8 mouse cellular contexts compared by ENCODE assay signal in genomic region chr2:94122182-94123041, GRCm38 (mm10). TPM values are rescaled to one million over a fixed set of nuclear protein-coding genes. Genes with fewer than 3 reads are reported as not detected.
DNase-seq lines count a peak whose midpoint lies in the region; ATAC-seq lines count a peak whose summit lies in the region.

No protein-coding gene starts in this region.

- no peaks in the 10 kb centered on the region for H3K27me3 ChIP-seq in kidney, embryonic 14.5 days (ENCODE audit: control insufficient read depth, insufficient read depth, low read length)
- H3K27me3 ChIP-seq in embryonic facial prominence, embryonic 12.5 days, result no peaks in the 10 kb centered on the region
- no peaks in the 10 kb centered on the region for H3K27me3 ChIP-seq in hindbrain, embryonic 11.5 days (ENCODE audit: control insufficient read depth, insufficient read depth, low read length)

- peaks cover 9% of the 10 kb centered on the region; the same call in 1 of the 2 replicates for H3K4me1 ChIP-seq in kidney, embryonic 14.5 days (ENCODE audit: control insufficient read depth, insufficient read depth, low read length)
- H3K4me1 ChIP-seq in embryonic facial prominence, embryonic 12.5 days, result peaks cover 11% of the 10 kb centered on the region
- no peaks in the 10 kb centered on the region for H3K4me1 ChIP-seq in hindbrain, embryonic 11.5 days (replicated peaks; ENCODE audit: control insufficient read depth, insufficient read depth, low read length)

- peak overlapping the region; percentile 6; the same call in 1 of the 2 replicates for H3K27ac ChIP-seq in kidney, embryonic 14.5 days (ENCODE audit: low read depth, low read length)
- H3K27ac ChIP-seq in embryonic facial prominence, embryonic 12.5 days, result peak overlapping the region; percentile 50
- peak overlapping the region; percentile 64 for H3K27ac ChIP-seq in hindbrain, embryonic 11.5 days (ENCODE audit: low read depth, low read length)

- H3K9me3 ChIP-seq in kidney, embryonic 14.5 days (ENCODE audit: control insufficient read depth, low read length), result no peaks in the 10 kb centered on the region
- H3K9me3 ChIP-seq in embryonic facial prominence, embryonic 12.5 days, result no peaks in the 10 kb centered on the region
- H3K9me3 ChIP-seq in hindbrain, embryonic 11.5 days (ENCODE audit: control insufficient read depth, low read length), result no peaks in the 10 kb centered on the region

- no peak for ATAC-seq in kidney, embryonic 14.5 days (ENCODE audit: low FRiP score, low TSS enrichment)
- ATAC-seq in embryonic facial prominence, embryonic 12.5 days (ENCODE audit: insufficient number of reproducible peaks, insufficient read depth, low FRiP score, low TSS enrichment), result no peak
- ATAC-seq in hindbrain, embryonic 11.5 days (ENCODE audit: low FRiP score), result peak; percentile 72

- 62% methylated on average over 7 of the region's 7 CpGs for WGBS in kidney, embryonic 14.5 days
- 49% methylated on average over 7 of the region's 7 CpGs for WGBS in embryonic facial prominence, embryonic 12.5 days
- 62% methylated on average over 7 of the region's 7 CpGs for WGBS in hindbrain, embryonic 11.5 days

- no peaks in the 10 kb centered on the region for H3K36me3 ChIP-seq in kidney, embryonic 14.5 days (ENCODE audit: control insufficient read depth, insufficient read depth, low read length)
- H3K36me3 ChIP-seq in embryonic facial prominence, embryonic 12.5 days, result no peaks in the 10 kb centered on the region
- H3K36me3 ChIP-seq in hindbrain, embryonic 11.5 days (ENCODE audit: control insufficient read depth, insufficient read depth, low read length), result no peaks in the 10 kb centered on the region

- no peak overlapping the region for H3K4me3 ChIP-seq in kidney, embryonic 14.5 days (ENCODE audit: low read length)
- H3K4me3 ChIP-seq in embryonic facial prominence, embryonic 12.5 days, result no peak overlapping the region
- no peak overlapping the region for H3K4me3 ChIP-seq in hindbrain, embryonic 11.5 days (ENCODE audit: low read depth, low read length)

- no peak for DNase-seq in kidney, postnatal 14 days
- DNase-seq in hindbrain, embryonic 11.5 days (ENCODE audit: low spot score), result peak; percentile 40
- peak; percentile 28 for DNase-seq in mesoderm, embryonic 11.5 days (ENCODE audit: low read depth, low spot score)
- peak; percentile 85 for DNase-seq in telencephalon, adult 2 months (ENCODE audit: low read depth, low spot score)
- DNase-seq in lung, adult 18-20 months, result no peak
- no peak for DNase-seq in natural killer cell, adult 2 months (ENCODE audit: low spot score in 2 of 2)

- no peak overlapping the region for H3K9ac ChIP-seq in kidney, embryonic 14.5 days (ENCODE audit: low read depth, low read length)
- no peak overlapping the region for H3K9ac ChIP-seq in embryonic facial prominence, embryonic 12.5 days
- 0 out of 2 replicates have a peak overlapping the region, but pooled peaks have one; percentile 17 for H3K9ac ChIP-seq in hindbrain, embryonic 11.5 days (ENCODE audit: low read depth, low read length)

- H3K4me2 ChIP-seq in kidney, embryonic 14.5 days (replicated peaks; ENCODE audit: low read depth, low read length), result no peak overlapping the region; the same call in 1 of the 2 replicates
- 0 out of 2 replicates have a peak overlapping the region, but pooled peaks have one; percentile 13 for H3K4me2 ChIP-seq in embryonic facial prominence, embryonic 12.5 days (replicated peaks)
- H3K4me2 ChIP-seq in hindbrain, embryonic 11.5 days (replicated peaks; ENCODE audit: low read depth, low read length), result no peak overlapping the region

RNA-seq across cellular contexts. Expression of gene Hsd17b12, which starts 35.4 kb away (rescaled TPM):
- 124 and 136 TPM in 2 replicates for polyA plus RNA-seq in kidney, embryonic 14.5 days (2014; fragmentation: Nextera tagmentation; extraction: Ambion mirVana)
- 103 and 104 TPM in 2 replicates for polyA plus RNA-seq in embryonic facial prominence, embryonic 12.5 days (2016; fragmentation: Nextera tagmentation; extraction: Ambion mirVana)
- polyA plus RNA-seq in hindbrain, embryonic 11.5 days (2014; fragmentation: Nextera tagmentation; extraction: Ambion mirVana), result 129 and 132 TPM in 2 replicates

Comparison
In these comparisons a context has a peak if more than half of its experiments do, and no peak if none do; other contexts are left out.
1. H3K27ac ChIP-seq: peak in every context shown above with its lines; median percentile 64 in hindbrain, embryonic 11.5 days; 50 in embryonic facial prominence, embryonic 12.5 days; 6 in kidney, embryonic 14.5 days.
2. DNase-seq: peak in hindbrain, embryonic 11.5 days (single experiment), mesoderm, embryonic 11.5 days (single experiment) and telencephalon, adult 2 months (single experiment); none in kidney, postnatal 14 days (single experiment), lung, adult 18-20 months (0 of 2) and natural killer cell, adult 2 months (0 of 2).